Mouse (Mus musculus): ENCODE measurements around the gene Bloc1s2.
"Not testable (repeated sequence)": the region's sequence is repeated elsewhere in the genome, so short reads cannot be mapped to it uniquely, and the experiment has no call there.

The Bloc1s2 gene

GRCm38 (mm10) chr19:44127729-44128497 is 18.3 kb downstream of the Bloc1s2 start:
- DNase-seq (ENCODE audit: low read depth in 1 of 2, low spot score in 2 of 2), result no peak

DNA sequence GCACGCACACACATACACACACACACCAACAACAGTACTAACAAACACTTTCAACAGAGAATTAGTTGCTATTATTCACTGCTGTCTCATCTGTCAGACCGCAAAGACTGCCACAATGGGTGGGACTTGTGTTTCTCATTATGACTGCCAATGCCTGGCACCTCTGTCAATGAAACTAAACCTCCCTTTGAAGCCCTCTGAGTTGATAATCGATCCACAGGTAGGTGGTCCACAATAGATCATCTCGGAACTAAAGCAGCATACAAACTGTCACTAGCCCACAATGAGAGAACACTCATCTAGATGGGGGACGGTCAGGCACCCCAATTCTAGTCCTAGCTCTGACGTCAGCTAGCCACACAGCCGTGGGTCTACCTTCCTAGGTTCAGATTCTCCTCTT is 25.1 kb downstream of the Bloc1s2 start:
- DNase-seq (ENCODE audit: low read depth in 1 of 2, low spot score in 2 of 2), result no peak

GRCm38 (mm10) chr19:44120686-44121085 is 25.6 kb downstream of the Bloc1s2 start:
- not testable (repeated sequence) for DNase-seq (ENCODE audit: low read depth in 1 of 2, low spot score in 2 of 2)

DNA sequence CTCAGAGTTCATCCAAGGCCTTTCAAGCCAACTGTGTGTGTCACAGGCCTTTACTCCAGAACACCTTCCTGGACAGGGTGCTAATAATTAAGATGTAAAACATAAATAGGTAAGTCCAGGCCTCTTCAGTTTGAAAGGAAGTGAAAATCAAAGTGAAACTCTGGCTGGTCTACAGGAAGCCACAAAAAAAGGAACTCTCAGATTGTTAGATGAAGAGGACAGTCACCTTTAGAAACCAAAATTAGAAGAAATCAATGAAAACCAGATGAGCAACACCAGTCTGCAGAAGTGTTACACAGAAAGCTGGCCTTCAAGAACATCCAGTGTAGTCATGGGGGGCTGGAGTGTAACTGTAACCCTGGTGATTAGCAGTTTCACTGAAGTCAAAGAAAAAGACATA is 28.5 kb downstream of the Bloc1s2 start:
- DNase-seq (ENCODE audit: low read depth in 1 of 2, low spot score in 2 of 2), result no peak

DNA sequence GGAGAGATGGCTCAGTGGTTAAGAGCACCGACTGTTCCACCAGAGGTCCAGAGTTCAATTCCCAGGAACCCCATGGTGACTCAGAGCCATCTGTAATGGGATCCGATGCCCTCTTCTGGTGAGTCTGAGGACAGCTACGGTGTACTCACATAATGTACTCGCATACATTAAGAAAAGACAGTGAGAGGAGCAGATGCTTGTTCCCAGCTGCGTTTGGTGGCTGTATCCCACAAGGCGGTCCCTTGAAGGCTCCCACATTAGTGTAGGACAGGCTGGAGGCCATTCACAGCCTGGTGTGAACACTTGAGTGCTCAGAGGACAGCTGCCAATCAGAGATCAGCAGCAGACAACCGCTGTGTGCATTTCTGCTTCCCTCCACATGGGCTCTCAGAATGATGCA is 34.5 kb downstream of the Bloc1s2 start:
- no peak for DNase-seq (ENCODE audit: low read depth in 1 of 2, low spot score in 2 of 2)

DNA sequence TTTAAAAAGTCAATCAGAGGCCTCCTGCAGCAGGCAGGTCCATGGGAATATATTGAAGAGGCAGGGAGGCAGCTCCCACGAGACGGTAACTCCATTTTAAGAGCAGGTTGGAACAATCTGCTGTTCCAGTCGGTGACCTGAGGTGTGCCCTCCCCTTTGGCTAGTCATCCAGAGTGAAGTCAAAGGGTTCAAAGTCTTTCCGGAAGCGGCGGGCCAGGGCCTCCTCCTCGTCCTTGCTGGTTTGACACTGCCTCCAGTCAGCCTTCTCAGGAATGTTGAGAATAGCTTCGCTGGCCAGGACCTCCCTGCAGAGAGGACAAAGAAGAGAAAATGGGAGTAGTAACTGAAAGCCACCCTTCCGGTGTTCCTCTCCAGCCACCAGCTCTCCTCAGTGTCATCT is 35.9 kb downstream of the Bloc1s2 start:
- DNase-seq (ENCODE audit: low read depth in 1 of 2, low spot score in 2 of 2), result no peak

- no peak for DNase-seq (ENCODE audit: low read depth in 1 of 2, low spot score in 2 of 2)
Observed at GRCm38 (mm10) chr19:44108996-44109395, 37.2 kb downstream of the Bloc1s2 start.

- no peak for DNase-seq (ENCODE audit: low read depth in 1 of 2, low spot score in 2 of 2)
Observed at GRCm38 (mm10) chr19:44107661-44108521, 38.4 kb downstream of the Bloc1s2 start.

DNA sequence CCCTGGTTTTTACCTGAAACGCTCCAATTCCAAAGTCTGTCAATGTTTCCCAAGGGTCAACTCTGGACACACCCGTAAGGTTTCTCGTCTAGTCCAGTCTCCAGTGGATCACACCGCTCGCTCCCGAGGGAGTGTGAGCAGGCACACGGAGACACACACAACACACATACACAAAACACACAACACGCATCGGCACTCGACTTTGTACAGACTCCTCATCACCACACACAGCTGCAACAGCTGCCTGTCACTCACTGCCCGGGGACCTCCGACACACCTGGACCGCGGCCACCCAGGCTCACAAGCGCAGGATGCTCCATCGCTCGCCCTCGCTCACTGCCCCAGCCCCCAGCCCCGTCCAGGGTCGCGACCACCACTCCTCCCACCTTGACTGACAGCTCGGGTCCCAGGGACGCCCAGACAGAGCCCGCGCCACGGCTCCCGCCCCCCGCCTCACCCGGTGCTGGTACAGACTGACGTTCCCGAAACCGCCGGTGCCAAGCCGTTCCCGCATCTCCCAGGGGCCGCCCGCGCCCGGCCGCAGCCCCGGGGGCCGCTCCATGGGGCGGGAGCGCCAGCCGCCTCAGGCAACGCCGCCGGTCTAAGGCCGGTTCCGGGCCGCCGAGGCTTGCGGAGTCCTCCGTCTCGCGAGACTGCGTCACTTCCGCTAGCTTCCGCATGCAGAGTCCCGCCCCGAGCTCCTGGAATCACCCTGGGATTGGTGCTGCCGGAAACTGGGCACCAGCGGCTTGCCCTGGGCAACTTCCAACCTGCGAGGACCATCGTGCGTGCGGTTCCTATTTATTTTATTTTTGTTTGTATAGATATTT is 39.2 kb downstream of the Bloc1s2 start, which contains the start of gene Chuk:
TSS of gene Chuk (minus strand) at position 650 of the 830 bp plus-strand sequence.
- DNase-seq (ENCODE audit: low read depth in 1 of 2, low spot score in 2 of 2), result peak; percentile 83 to 92

GRCm38 (mm10) chr19:44104393-44104792 is 41.9 kb downstream of the Bloc1s2 start:
- DNase-seq (ENCODE audit: low read depth in 1 of 2, low spot score in 2 of 2), result peak in 1 of 2 experiments; percentile 18

- DNase-seq (ENCODE audit: low read depth in 1 of 2, low spot score in 2 of 2), result no peak
Observed at GRCm38 (mm10) chr19:44103001-44103400, 43.2 kb downstream of the Bloc1s2 start.

DNA sequence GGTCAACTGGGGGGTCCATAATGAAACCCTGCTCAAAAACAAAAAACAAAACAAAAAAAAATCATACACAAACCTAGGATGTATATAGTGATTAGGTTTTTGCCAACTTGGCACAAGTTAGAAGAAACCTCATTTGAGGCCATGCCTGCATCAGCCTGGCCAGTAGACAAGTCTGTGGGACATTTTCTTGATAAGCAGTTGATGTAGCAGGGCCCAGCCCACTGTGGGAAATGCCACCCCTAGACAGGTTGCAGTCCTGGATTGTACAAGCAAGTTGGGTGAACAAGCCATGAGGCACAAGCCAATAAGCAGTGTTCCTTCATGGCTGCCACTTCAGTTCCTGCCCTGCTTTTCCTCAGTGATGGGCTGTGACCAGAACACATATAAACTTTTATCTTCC is 45.4 kb downstream of the Bloc1s2 start:
- DNase-seq (ENCODE audit: low read depth in 1 of 2, low spot score in 2 of 2), result no peak
